Mouse (Mus musculus): ENCODE measurements around the gene Itfg1. TPM values are rescaled to one million over a fixed set of nuclear protein-coding genes. Genes with fewer than 3 reads are reported as not detected.
A peak's percentile ranks its signal among the peaks of the same experiment; 100 is the strongest.

The Itfg1 gene
- polyA plus RNA-seq (2015; fragmentation: Nextera tagmentation; extraction: Ambion mirVana) = 59.8 and 65.5 TPM in 2 replicates

DNA sequence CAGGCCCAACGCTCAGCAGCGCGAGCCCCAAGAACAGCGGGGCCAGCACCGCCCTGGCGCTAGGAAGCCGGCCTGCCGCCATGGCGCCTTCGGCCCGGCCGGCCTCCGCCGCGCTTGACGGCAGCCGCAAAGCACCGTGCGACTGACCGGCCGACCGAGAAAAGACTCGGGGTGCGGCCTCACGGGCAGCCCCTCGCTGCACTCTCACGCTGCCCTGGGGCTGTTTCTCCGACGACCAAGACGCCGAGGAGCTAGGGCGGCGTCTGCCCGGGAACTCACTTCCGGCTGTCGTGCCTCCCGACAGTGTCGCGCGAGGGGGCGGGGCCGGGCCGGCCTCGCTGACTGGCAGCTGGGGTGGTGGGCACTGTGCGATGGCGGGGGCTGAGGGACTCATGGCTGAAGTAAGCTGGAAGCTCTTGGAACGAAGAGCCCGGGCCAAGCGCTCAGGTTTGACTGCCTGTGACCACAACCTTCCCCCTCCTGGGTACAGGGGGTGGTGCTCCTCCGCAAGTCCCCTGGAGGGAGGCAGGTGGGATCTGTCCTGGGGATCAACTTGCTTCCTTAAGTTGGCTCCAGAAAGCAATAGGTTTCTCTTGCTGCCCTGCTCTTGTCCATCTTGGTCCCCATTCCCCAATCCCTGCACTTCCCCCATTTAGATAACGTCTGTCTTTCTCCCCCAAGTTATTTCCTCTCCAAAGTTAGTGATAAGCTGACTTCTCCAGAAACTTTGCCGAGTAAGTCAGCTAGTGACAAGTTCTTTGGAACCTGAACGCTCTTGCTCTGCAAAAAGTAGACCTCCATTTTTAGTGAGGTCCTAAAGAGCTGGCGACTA, at the start of gene Itfg1, which contains the start of gene Phkb:
Itfg1 (minus strand) TSS at position 265 of the 832 bp plus-strand sequence.
Phkb (plus strand) TSS at position 303 of the 832 bp plus-strand sequence.
- H3K4me1 ChIP-seq (ENCODE audit: insufficient read depth, low read depth, low read length) = peaks cover 5% of the 10 kb centered on the region; the same call in 1 of the 2 replicates
- no peaks in the 10 kb centered on the region for H3K27me3 ChIP-seq (replicated peaks; ENCODE audit: insufficient read depth, low read length)
- peak within 1 kb of the TSS; percentile 89 for H3K4me3 ChIP-seq (ENCODE audit: low read depth, low read length)
- TF ChIP-seq CTCF (IDR thresholded peaks at IDR 0.05) (peak; percentile 27; the same call in 1 of the 2 replicates), EP300 (IDR thresholded peaks at IDR 0.05) (no peak)
- H3K9me3 ChIP-seq (ENCODE audit: low read length) = no peaks in the 10 kb centered on the region
- peak within 1 kb of the TSS; percentile 98 for H3K27ac ChIP-seq (ENCODE audit: low read length)
- peak within 1 kb of the TSS; percentile 89 for H3K9ac ChIP-seq (replicated peaks; ENCODE audit: low read depth)
- ATAC-seq (peak; percentile 93), DNase-seq (ENCODE audit: low spot score) (peak; percentile 88)
- H3K4me2 ChIP-seq (replicated peaks; ENCODE audit: low read depth, low read length) = peak within 1 kb of the TSS; percentile 64
- H3K36me3 ChIP-seq (ENCODE audit: insufficient read depth, low read length) = no peaks in the 10 kb centered on the region
- WGBS = 2% methylated on average over 47 of the region's 54 CpGs

- TF ChIP-seq EP300 (IDR thresholded peaks at IDR 0.05) = no peak
- Histone ChIP-seq H3K9ac (replicated peaks; ENCODE audit: low read depth) (no peak overlapping the region), H3K4me1 (ENCODE audit: insufficient read depth, low read depth, low read length) (no peaks in the 10 kb centered on the region), H3K27ac (ENCODE audit: low read length) (no peak overlapping the region), H3K4me2 (replicated peaks; ENCODE audit: low read depth, low read length) (no peak overlapping the region), H3K36me3 (ENCODE audit: insufficient read depth, low read length) (0 out of 2 replicates have a peak, but pooled peaks cover 7% of the 10 kb centered on the region), H3K9me3 (ENCODE audit: low read length) (no peaks in the 10 kb centered on the region), H3K27me3 (replicated peaks; ENCODE audit: insufficient read depth, low read length) (no peaks in the 10 kb centered on the region), H3K4me3 (ENCODE audit: low read depth, low read length) (no peak overlapping the region)
- ATAC-seq (no peak), DNase-seq (ENCODE audit: low spot score) (no peak)
- 93% methylated on average over 3 of the region's 3 CpGs for WGBS
Measured at GRCm38 (mm10) chr8:85884811-85885210, 44.1 kb upstream of the Itfg1 start.

- Histone ChIP-seq H3K9me3 (ENCODE audit: low read length) (no peaks in the 10 kb centered on the region), H3K36me3 (ENCODE audit: insufficient read depth, low read length) (0 out of 2 replicates have a peak, but pooled peaks cover 7% of the 10 kb centered on the region), H3K9ac (replicated peaks; ENCODE audit: low read depth) (no peak overlapping the region), H3K4me2 (replicated peaks; ENCODE audit: low read depth, low read length) (no peak overlapping the region), H3K27me3 (replicated peaks; ENCODE audit: insufficient read depth, low read length) (no peaks in the 10 kb centered on the region), H3K4me1 (ENCODE audit: insufficient read depth, low read depth, low read length) (no peaks in the 10 kb centered on the region), H3K27ac (ENCODE audit: low read length) (no peak overlapping the region), H3K4me3 (ENCODE audit: low read depth, low read length) (no peak overlapping the region)
- DNase-seq (ENCODE audit: low spot score) (no peak), ATAC-seq (no peak)
- TF ChIP-seq EP300 (IDR thresholded peaks at IDR 0.05) = no peak
- no peak for TF ChIP-seq CTCF (IDR thresholded peaks at IDR 0.05)
- 87% methylated on average over 7 of the region's 7 CpGs for WGBS
Measured at GRCm38 (mm10) chr8:85879624-85880023, 38.9 kb upstream of the Itfg1 start.

GRCm38 (mm10) chr8:85877976-85878375, 37.3 kb upstream of the Itfg1 start:
- Histone ChIP-seq H3K27ac (ENCODE audit: low read length) (no peak overlapping the region), H3K27me3 (replicated peaks; ENCODE audit: insufficient read depth, low read length) (no peaks in the 10 kb centered on the region), H3K4me2 (replicated peaks; ENCODE audit: low read depth, low read length) (no peak overlapping the region), H3K9ac (replicated peaks; ENCODE audit: low read depth) (no peak overlapping the region), H3K4me3 (ENCODE audit: low read depth, low read length) (no peak overlapping the region), H3K36me3 (ENCODE audit: insufficient read depth, low read length) (0 out of 2 replicates have a peak, but pooled peaks cover 7% of the 10 kb centered on the region), H3K9me3 (ENCODE audit: low read length) (no peaks in the 10 kb centered on the region), H3K4me1 (ENCODE audit: insufficient read depth, low read depth, low read length) (no peaks in the 10 kb centered on the region)
- no peak for DNase-seq (ENCODE audit: low spot score)
- 92% methylated on average over 8 of the region's 8 CpGs for WGBS
- ATAC-seq = no peak
- TF ChIP-seq CTCF (IDR thresholded peaks at IDR 0.05) (no peak), EP300 (IDR thresholded peaks at IDR 0.05) (no peak)

GRCm38 (mm10) chr8:85871660-85872059, 30.9 kb upstream of the Itfg1 start:
- H3K9ac ChIP-seq (replicated peaks; ENCODE audit: low read depth) = no peak overlapping the region
- H3K4me3 ChIP-seq (ENCODE audit: low read depth, low read length) = no peak overlapping the region
- 39% methylated on average over 2 of the region's 2 CpGs for WGBS
- H3K27ac ChIP-seq (ENCODE audit: low read length) = no peak overlapping the region
- H3K36me3 ChIP-seq (ENCODE audit: insufficient read depth, low read length) = no peaks in the 10 kb centered on the region
- ATAC-seq (peak; percentile 83), DNase-seq (ENCODE audit: low spot score) (peak; percentile 88)
- H3K4me2 ChIP-seq (replicated peaks; ENCODE audit: low read depth, low read length) = no peak overlapping the region
- TF ChIP-seq CTCF (IDR thresholded peaks at IDR 0.05) = no peak
- TF ChIP-seq EP300 (IDR thresholded peaks at IDR 0.05) = no peak
- H3K9me3 ChIP-seq (ENCODE audit: low read length) = no peaks in the 10 kb centered on the region
- H3K27me3 ChIP-seq (replicated peaks; ENCODE audit: insufficient read depth, low read length) = no peaks in the 10 kb centered on the region
- no peaks in the 10 kb centered on the region; the same call in 1 of the 2 replicates for H3K4me1 ChIP-seq (ENCODE audit: insufficient read depth, low read depth, low read length)

DNA sequence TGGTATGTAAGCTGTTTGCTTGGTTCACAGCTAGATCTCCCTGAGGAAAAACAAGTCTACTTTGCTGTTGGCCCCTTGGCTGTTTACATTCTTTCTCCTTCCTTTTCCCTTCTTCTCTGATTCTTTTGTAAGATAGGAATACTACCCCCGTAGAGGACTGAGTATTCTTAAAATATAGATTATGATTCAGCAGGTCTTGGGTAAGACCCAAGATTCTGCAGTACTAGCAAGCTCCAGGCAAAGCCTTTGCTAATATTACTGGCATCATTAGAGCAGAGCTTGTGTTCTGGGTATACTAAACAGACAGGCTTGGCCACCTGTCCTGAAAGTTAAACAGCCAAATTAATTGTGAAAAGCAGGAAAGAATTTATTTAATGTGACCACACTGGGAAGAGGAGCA, 21.7 kb upstream of the Itfg1 start:
- Histone ChIP-seq H3K9ac (replicated peaks; ENCODE audit: low read depth) (no peak overlapping the region), H3K9me3 (ENCODE audit: low read length) (no peaks in the 10 kb centered on the region), H3K4me2 (replicated peaks; ENCODE audit: low read depth, low read length) (no peak overlapping the region), H3K36me3 (ENCODE audit: insufficient read depth, low read length) (no peaks in the 10 kb centered on the region), H3K27me3 (replicated peaks; ENCODE audit: insufficient read depth, low read length) (no peaks in the 10 kb centered on the region), H3K4me3 (ENCODE audit: low read depth, low read length) (no peak overlapping the region), H3K27ac (ENCODE audit: low read length) (no peak overlapping the region), H3K4me1 (ENCODE audit: insufficient read depth, low read depth, low read length) (no peaks in the 10 kb centered on the region)
- TF ChIP-seq CTCF (IDR thresholded peaks at IDR 0.05) (no peak), EP300 (IDR thresholded peaks at IDR 0.05) (no peak)
- WGBS = 41% methylated on average over 1 of the region's 1 CpGs
- ATAC-seq (no peak), DNase-seq (ENCODE audit: low spot score) (no peak)

Data from lung, postnatal 0 days (tissue).